Mouse (Mus musculus) v-Abl transformed pro-B cells (cell line): ENCODE measurements around the gene Atg2a.

ENCODE experiments used
- in situ Hi-C, 2 experiments: fragments of 400-800 bp; cut with MboI; formaldehyde crosslinking; loops; one replicate each; pipeline ENCODE4 v1.15.1; 2025; ENCODE audit not compliant: unreplicated experiment in 2 of 2

Gene Atg2a

GRCm38 (mm10) chr19:6273592-6273991, 32.1 kb downstream of the Atg2a start:
- in situ Hi-C loops = loop anchor here in 1 of 2 experiments (5.0 kb wide), 1 partner anchor 34 kb away; the partner anchor contains the start of gene Cdc42bpg

DNA sequence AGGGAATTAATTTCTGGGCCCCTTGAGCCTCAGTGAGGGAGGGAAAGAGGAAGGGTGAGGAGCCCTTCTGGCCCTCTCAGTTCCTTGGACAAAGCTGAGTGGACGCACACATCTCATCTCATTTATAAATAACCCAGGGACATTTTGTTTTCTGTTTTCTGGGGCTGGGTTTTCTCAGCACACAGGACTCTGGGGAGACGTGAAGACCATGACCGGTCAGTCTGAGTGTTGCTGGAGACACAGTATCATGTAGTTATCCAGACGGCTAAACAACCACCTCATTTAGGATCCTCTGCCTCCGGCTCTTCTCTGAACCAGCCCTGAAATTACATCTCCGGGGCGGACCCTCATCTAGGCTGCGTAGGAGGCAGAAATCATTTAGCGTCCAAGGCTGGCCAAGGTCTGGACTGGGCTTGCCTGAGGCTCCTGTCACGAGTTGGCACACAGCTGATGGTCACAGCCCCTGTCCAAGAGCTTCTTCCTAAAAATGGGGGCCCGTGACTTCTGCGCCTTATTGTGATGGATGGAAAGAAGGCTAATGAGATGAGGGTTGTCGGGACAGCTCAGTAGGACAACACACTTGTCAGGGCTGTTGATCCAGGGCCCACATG, 32.6 kb downstream of the Atg2a start:
- in situ Hi-C loops = loop anchor here in 1 of 2 experiments (5.0 kb wide), 1 partner anchor 33 kb away; the partner anchor contains the start of gene Cdc42bpg

GRCm38 (mm10) chr19:6275740-6276389, 34.4 kb downstream of the Atg2a start:
- in situ Hi-C loops = no loop called here

DNA sequence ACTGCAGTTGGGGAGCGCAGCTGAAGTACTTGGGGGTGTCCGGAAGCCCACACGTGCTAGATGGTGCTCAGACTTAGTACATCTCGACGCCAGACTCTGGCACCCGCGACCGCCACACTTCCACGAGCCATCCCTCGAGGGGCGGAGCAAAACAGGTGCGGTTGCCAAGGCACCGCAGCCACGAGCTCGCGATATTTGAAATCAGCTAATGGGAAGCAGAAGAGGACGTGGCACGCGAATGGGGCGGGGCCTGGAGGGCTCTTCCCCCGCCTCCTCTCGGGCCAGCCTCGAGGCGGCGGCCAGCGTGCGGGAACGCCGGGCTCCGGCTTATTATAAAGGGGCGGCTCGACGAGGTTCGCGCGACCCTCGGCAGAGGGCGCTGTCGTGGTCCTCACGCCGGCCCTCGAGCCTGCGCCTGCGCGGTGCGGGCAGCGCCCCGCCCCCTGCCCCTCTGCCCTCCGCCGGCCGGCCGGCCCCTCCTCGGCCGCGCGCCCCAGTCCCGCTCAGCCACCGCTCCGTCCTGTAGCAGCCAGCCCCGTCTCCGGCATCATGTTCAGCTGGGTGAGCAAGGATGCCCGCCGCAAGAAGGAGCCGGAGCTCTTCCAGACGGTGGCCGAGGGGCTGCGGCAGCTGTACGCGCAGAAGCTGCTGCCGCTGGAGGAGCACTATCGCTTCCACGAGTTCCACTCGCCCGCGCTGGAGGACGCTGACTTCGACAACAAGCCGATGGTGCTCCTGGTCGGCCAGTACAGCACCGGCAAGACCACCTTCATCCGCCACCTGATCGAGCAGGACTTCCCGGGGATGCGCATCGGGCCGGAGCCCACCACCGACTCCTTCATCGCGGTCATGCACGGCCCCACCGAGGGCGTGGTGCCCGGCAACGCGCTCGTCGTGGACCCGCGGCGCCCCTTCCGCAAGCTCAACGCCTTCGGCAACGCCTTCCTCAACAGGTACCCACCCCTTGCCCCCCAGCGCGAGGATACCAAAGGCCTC, 35.3 kb downstream of the Atg2a start, which contains the start of gene Ehd1:
Ehd1 (plus strand) TSS at position 300 of the 996 bp plus-strand sequence.
- in situ Hi-C loops = no loop called here

DNA sequence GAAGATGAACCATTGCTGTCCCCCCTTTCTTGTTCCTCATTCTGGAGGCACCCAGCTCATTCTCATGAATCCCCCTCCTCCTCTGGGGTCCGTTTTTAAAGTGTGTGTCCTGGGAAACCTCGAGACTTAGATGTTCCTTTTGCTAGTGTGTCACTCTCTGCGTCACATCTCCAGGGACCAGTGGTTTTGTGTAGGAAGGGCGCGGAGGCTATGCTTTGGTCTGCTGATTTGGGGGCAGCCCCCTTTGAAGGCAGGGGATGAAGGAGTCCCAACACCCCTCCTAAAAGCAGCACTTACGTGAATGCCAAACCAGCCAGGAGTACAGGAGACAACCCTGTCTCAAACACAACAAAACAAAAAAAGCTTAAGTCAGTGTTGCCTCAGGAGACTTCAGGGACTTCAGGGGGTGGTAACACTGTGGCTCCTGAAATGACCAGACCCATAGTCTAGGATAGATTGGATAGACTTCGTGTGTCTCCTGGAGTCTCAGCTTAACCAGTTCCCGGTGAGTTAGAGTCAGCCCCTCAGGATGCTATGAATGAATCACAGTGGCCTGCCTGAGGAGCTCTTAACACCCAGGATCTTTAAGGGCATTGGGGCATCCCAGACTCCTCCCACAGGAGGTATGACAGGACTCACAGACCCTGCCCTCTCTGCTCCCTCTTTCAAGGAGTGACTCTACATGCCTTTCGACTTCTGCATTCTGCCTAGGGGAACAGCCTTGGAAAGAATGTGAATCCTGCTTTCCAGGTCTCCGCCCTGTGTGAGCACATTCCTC, 36.4 kb downstream of the Atg2a start:
- in situ Hi-C loops = no loop called here

GRCm38 (mm10) chr19:6278439-6279073, 37.1 kb downstream of the Atg2a start:
- in situ Hi-C loops = no loop called here

DNA sequence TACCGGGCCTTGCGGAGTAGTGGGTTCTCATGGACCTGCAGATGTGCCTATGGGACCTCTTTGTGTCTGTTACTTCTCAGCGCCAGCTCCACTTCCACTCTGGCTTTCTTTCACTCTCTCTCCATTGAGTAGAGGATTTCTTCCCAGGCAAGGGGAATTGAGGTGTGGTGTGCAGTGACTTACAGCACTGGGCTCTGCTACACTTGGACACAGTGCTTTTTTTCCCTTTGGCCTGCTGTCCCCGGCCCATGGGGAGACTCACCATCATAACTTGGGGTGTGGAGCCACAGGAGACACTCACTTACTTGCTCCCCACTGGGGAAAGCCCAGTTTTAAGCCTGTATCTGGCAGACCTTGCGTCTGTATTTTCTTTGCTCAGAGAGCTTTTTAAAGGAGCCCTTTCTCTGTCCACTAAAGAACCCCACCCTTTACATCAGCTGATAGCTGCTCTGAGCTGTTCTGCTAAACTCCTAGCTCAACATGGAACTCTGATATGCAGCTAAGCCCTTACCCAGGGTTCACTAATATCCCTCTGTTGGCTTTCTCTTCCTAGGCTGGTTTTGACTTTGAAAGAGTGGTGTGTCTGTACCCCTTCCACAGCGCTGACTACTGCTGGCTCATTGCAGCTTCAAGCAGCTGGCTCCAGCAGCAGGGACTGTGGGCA, 38.1 kb downstream of the Atg2a start:
- in situ Hi-C loops = no loop called here

DNA sequence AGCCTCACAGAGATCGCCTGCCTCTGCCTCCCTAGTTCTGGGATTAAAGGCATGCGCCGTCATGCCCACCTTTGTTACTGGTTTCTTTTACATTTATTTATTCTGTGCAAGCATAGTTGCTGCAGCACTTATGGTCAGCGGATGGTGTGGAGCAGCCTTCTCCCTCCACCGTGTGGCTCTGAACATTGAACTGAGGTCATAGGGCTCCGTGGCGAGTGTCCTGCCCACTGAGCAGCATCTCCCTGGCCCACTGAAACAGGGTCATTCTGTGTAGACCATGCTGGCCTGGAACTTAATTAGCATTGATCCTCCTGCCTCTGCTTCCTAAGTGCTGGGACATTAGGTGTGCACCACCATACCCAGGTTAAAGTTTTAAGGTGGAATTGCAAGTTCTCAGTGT, 39.1 kb downstream of the Atg2a start:
- in situ Hi-C loops = no loop called here

DNA sequence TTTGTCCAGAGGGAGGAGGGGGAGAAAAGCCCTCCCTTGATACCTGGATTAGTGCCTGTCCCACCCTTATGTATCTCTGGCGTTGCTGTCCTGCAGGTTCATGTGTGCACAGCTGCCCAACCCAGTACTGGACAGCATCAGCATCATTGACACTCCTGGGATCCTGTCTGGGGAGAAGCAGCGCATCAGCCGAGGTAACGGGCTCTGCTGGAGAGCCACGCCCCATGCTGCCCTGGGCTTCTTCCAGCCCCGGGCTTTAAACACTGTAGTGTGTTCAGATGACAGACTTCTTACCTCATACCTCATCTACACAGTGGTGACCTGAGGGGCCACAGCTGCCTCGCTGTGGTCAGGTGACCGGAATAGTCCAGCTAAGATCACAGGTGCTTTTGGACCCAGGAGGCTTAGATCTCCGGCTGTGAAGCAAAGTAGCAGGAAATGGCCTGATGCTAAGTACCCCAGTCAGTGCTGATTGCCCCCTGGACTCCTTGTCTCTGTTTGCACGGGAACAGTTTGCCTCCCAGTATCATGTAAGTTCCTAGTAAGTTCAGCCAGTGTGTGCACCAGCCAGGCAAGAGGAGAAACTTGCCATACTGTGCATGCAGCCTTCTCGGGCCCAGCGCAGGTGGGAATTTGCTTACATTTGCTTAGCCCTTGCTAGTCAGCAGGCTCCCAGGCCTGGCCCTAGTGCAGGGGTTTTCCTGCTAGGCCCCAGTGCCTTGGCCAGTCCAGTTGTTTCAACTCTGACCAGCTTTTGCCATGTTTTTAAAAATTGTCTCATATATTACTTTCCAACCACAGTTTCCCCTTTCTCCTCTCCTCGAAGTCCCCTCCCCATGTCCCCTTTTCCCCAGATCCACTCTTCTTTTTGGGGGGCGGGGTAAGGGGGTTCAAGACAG, 39.9 kb downstream of the Atg2a start:
- in situ Hi-C loops = no loop called here

- in situ Hi-C loops = no loop called here
Observed at GRCm38 (mm10) chr19:6283001-6283400, 41.5 kb downstream of the Atg2a start.

DNA sequence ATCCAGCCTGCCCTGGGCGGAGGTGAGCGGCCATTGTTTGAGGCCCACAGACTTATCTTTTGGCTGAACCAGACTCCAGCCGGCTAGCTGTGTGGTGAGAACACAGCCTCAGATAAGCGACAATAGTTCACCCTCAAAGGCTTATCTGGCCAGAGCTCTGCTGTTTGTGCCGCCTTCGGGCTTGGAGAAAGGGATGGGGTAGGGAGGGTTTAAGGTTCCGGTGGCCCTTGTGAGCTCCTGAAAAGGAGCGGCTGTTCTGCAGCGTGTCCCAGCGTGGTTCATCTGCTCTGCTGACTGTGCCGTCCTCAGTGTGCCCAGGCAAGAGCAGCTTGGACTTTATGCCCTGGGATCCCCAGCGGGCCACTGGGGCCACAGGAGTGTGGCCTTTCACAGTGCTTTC, 43.0 kb downstream of the Atg2a start:
- in situ Hi-C loops = no loop called here

GRCm38 (mm10) chr19:6285226-6285625, 43.8 kb downstream of the Atg2a start:
- in situ Hi-C loops = no loop called here

DNA sequence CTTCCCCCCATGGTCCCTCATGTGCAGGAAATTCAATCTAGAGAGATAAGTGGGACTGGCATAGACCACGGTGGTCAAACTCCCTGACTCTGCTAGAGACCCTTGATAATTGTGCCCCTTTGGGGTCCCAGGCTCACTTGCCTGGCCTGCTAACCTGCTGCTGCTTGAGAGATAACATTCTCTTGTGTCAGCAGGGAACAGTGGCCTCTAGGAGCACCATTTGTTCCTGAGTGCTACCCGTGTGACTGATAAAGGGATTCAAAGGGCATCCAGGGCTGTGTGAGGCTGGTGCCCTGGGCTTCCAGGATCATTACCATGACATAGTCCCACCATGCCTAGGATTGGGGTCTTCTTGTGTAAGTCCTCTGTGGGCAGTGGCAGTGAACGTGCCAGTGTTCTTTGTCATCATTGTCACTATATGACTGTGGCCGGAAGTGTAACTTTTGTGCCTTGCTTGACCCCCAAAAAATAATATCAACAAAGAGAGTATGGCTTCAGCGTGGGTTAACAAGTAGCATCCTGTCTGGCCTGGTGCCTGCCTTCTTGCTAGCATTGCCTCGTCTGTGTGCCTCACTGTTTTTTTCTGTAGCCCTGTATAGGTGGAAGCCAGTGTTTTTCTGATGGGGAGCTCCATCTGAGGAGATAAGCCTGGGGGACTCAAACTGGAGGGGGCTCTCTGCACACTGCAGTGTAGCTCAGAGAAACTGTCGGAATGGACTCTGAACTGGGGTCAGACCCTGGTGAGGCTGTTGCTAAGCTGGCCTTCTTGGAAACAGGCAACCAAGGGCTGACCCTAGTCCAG, 44.4 kb downstream of the Atg2a start:
- in situ Hi-C loops = no loop called here

DNA sequence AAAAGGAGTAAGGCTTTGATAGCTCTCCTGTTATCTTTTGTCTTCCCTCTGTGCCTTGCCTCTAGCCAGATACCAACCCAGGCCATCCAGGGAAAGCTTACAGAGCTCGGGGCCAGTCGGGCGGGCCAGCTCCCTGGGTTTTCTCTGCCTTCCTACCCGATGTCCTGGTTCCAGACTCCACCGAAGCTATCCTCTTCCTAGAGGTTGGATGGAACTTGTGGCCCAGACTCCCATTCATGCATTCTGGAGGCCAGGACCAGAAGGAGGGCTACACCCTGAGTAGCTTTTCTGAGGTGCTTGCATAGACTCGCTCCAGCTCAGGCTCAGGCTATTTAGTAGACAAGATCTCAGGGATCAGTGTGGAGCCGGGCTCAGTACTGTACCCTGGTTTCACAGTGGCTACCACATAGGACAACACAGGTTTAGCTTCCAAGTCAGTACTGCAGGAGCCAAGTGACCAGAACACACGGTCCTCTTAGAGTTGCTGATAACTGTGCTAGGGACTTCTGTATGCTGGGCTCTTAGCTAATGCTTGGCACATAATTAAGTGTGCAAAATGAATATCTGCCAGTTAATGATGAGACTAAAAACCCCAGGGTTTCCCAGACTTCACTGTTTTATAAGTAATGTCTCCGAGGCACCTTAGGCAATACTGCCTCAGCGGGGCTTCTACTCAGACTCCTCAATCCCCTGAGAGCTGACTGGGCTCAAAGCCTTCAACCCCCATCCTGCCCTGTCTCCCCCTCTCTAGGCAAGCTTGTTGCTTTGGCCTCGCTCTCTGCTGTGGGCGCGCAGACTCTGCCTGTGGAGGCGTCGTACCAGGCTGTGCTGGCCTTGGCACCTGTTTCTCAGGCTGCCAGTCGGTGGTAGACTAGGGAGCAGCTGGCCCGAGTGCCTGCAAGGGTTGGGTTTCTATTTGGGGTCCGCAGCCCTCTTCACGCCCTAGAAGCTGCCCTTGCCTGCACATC, 45.2 kb downstream of the Atg2a start:
- in situ Hi-C loops = no loop called here

- in situ Hi-C loops = no loop called here
Observed at GRCm38 (mm10) chr19:6288236-6288894, 46.9 kb downstream of the Atg2a start.

DNA sequence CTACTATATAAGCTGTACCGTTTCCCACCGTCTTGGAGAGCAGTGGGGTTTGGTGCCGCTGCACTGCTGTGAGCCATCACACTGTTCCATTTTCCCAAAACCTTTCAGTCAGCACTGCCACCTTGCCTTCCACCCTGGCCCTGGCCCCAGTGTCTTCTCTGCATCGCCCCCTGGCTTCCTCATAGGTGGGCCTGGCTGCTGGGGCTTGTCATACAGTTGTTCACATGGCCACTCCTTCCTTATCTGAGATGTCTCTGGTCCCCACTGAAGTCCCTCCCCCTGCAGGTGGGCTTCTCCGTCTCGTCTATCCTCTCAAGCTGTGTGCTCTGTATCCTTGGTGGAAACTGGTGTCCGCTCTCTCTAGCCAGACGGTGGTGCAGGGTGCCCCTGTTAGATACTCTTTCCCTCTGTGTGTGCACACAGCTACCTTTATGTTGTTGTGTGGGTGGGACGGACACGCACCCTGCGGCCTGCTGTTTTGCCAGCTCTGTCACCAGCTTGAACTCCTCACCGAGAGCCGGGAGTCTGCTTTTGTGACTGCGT, 48.3 kb downstream of the Atg2a start:
- in situ Hi-C loops = no loop called here
